Mouse (Mus musculus) T-helper 1 cell (primary cell): ENCODE results near the gene Fbxo33.

ENCODE experiments used
- in situ Hi-C: fragments of 300-600 bp; cut with MboI, MseI; formaldehyde crosslinking; loops from one replicate; pipeline ENCODE4 v1.15.1; 2025; ENCODE audit warnings: high pct_unique_total_duplicates

Gene Fbxo33

DNA sequence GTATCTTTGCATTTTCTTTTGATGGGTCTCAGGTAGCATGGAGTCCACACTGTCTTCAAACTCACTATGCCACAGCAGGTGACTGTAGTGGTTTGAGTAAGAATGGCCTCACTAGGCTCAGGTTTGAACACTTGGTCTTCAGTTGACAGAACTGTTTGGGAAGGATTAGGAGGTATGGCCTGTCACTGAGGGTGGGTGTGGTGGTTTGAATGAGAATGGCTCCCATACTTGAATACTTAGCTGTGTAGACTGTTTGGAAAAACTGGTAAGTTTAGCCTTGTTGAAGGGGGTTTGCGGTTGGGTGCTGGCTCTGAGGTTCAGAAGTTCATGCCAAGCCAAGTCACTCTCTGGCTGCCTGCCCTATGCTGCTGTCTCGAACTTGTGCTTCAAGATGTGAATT is 20.2 kb downstream of the Fbxo33 start:
- in situ Hi-C loops, result no loop called here

- in situ Hi-C loops, result no loop called here
Observed at GRCm38 (mm10) chr12:59198750-59199149, 20.8 kb downstream of the Fbxo33 start.

GRCm38 (mm10) chr12:59195941-59196340 is 23.6 kb downstream of the Fbxo33 start:
- in situ Hi-C loops, result no loop called here

DNA sequence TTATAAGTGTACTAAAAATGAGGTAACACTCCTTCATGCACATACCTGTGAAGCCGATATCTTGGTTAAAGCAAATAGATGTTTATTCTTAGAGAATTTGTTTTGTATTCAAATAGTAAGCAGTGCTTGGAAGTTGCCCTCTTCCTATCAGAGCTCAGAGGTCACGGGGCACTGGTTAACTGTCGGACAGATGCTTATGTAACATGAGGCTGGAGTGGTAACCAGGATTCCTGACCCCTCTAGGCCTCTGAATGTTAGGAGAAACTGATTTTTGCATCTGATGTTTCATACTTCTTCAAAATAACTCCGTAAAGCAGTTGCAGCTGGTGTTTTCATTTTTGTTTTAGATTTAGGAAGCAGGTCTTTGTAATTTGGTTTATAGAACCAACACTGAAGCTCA is 24.5 kb downstream of the Fbxo33 start:
- in situ Hi-C loops, result no loop called here

DNA sequence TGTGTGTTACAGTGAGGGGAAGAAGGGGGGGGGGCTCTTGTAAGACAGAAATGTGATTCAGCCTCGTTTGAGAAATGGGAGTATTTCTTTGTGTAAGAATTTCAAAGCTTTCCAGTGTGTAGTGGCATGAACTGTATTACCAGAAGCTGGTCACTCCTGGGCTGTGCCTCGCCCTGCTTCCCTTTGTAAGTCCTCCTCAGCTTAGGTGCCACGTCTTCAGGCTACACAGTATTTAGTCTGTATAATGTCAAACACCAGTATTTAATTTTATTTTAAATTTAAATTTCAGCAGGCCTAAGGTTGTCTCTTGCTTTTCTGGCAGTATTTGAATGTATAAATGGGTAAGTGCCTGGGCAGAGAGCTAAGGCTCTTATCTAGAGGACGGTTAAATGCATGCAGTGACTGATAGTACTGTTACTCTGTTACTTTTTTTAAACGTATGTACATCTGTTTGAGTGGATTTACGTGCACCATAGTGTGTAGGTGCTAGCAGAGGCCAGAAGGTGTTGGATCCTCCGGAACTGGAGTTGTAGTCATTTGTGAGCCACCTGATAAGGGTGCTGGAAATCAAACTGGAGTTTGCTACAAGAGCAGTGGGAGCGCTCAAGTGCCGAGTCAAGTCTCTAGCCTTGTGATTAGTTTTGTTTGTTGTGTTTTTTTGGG is 25.1 kb downstream of the Fbxo33 start:
- in situ Hi-C loops, result no loop called here

DNA sequence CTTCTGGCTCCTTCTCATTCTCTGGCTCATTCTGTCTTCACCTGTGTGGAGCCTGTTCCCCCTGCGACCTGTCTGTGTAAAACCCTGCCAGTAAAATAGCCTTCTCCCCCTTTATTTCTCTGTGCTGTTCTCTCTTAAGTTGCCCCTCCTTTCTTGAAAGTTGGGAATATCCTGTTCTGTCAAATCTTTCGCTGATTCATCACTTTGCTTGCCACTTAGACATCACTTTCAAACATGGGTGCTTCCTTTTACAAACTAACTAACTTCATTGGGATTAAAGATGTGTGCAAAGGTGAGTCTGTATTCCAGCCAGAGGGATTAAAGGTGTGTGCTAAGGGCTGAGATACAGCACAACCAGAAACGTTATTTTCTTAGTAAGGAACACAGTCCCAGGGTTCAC is 25.9 kb downstream of the Fbxo33 start:
- in situ Hi-C loops, result no loop called here

DNA sequence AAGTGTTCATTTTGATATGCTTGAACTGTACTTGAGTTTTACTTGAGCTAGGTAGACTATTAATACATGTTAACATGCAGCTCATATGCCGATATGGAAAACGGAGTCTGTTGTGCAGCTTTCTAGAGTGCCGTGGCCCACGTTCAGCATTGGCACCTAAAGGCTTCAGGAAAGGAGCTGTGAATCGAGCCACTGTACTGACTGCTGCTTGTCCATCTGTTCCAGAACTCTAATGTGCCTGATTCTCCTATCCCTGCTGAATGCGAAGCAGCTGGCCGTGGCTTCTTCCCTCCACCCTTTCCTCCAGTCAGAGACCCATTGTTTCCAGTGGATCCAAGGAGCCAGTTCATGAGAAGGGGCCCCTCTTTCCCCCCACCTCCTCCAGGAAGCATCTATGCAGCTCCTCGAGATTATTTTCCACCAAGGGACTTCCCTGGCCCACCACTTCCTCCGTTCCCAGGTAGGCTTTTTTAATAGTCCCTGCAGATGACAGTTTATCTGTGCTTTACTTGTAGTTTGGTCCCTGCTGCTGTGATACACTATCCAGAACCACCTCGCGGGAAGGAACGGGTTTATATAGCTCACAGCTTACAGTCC is 31.3 kb downstream of the Fbxo33 start:
- in situ Hi-C loops, result no loop called here

GRCm38 (mm10) chr12:59177814-59178213 is 41.7 kb downstream of the Fbxo33 start:
- in situ Hi-C loops, result no loop called here

DNA sequence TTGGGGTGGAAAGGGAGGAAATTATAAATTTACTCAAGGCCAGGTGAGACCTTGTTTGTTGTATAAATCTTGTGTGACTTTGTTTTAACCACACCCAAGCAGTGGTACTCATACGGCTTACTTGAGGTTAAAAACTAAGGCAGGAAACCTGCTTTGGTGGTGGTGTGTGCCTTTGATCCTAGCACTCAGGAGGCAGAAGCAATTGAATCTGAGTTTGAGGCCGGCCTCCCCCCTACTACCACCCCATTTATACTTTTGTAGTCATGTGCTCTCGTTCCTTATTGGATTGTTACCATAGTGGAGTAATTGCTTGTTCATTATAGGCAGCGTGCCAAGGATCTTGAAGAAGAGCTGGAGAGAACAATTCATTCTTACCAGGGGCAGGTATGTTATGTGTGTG is 49.6 kb downstream of the Fbxo33 start:
- in situ Hi-C loops, result no loop called here

- in situ Hi-C loops, result no loop called here
Observed at GRCm38 (mm10) chr12:59166557-59166956, 53.0 kb downstream of the Fbxo33 start.

GRCm38 (mm10) chr12:59164522-59164921 is 55.0 kb downstream of the Fbxo33 start:
- in situ Hi-C loops, result no loop called here

GRCm38 (mm10) chr12:59162797-59163196 is 56.7 kb downstream of the Fbxo33 start:
- in situ Hi-C loops, result no loop called here

- in situ Hi-C loops, result no loop called here
Observed at GRCm38 (mm10) chr12:59161091-59161490, 58.4 kb downstream of the Fbxo33 start.
